Mouse (Mus musculus): ENCODE results near the gene Cacnb2. TPM values are rescaled to one million over a fixed set of nuclear protein-coding genes. Genes with fewer than 3 reads are reported as not detected.
A peak's percentile ranks its signal among the peaks of the same experiment; 100 is the strongest.

Cacnb2 gene
- polyA plus RNA-seq (2014; fragmentation: Nextera tagmentation; extraction: Ambion mirVana) = 1.8 and 2.7 TPM in 2 replicates

DNA sequence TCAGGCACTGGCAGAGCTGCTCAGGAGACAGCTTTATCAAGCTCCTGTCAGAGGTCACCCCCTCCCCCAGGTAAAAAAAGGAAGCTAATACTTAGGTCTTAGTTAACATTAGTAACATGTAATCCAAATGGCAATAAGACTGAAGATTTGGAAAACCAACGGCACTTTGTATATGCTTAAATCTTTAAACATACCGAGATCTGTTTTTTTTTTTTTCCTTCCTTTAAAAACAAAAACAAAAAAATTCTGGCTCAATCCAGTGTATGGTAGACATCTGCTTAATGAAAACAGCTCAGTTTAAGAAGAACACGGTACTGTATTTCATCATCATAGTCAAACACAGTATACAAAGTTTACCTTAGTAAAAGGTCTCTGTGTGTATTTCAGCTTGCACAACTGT, at the start of gene Cacnb2:
Gene Cacnb2 (plus strand): TSS at position 301 of the 400 bp plus-strand sequence.
- no peak for DNase-seq (ENCODE audit: low spot score)
- Histone ChIP-seq H3K4me2 (ENCODE audit: low read depth, severe bottlenecking) (peak within 1 kb of the TSS; percentile 92), H3K36me3 (ENCODE audit: control insufficient read depth, insufficient read depth, low read length) (no peaks in the 10 kb centered on the region), H3K27me3 (ENCODE audit: control insufficient read depth, insufficient read depth, low read length) (no peaks in the 10 kb centered on the region), H3K9ac (ENCODE audit: low read length) (peak within 1 kb of the TSS; percentile 77), H3K9me3 (ENCODE audit: control insufficient read depth, low read length) (no peaks in the 10 kb centered on the region), H3K27ac (replicated peaks; ENCODE audit: low read depth, low read length) (no peak within 1 kb of the TSS), H3K4me1 (ENCODE audit: control insufficient read depth, insufficient read depth, low read length) (0 out of 2 replicates have a peak, but pooled peaks cover 3% of the 10 kb centered on the region), H3K4me3 (ENCODE audit: low read depth, low read length) (peak within 1 kb of the TSS; percentile 58)
- no peak for ATAC-seq (ENCODE audit: insufficient number of reproducible peaks, low FRiP score, low TSS enrichment, low read depth)
- WGBS = 75% methylated on average over 3 of the region's 3 CpGs

DNA sequence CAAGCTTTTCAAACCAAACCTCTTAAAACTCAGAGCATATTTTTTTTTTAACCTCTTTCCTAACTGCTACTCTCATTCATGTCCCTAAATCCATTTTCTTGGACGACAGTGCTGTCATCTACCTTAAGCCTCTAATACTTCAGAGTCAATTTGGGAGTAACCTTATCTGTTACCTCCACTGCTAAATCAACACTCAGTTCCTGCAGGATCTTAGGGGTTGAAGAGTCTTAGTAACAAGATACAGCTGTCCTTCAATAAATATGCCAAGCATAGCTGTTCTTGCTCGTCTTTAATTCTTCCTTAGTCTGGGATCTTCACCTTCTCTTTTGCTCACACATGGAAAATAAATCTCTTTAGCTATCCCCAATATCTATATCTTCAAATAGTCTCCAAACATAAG, 34.9 kb upstream of the Cacnb2 start:
- no peaks in the 10 kb centered on the region for H3K27me3 ChIP-seq (ENCODE audit: control insufficient read depth, insufficient read depth, low read length)
- H3K9me3 ChIP-seq (ENCODE audit: control insufficient read depth, low read length) = no peaks in the 10 kb centered on the region
- H3K4me3 ChIP-seq (ENCODE audit: low read depth, low read length) = no peak overlapping the region
- H3K36me3 ChIP-seq (ENCODE audit: control insufficient read depth, insufficient read depth, low read length) = no peaks in the 10 kb centered on the region
- 35% methylated on average over 2 of the region's 2 CpGs for WGBS
- no peak overlapping the region for H3K9ac ChIP-seq (ENCODE audit: low read length)
- no peak for ATAC-seq (ENCODE audit: insufficient number of reproducible peaks, low FRiP score, low TSS enrichment, low read depth)
- H3K4me2 ChIP-seq (ENCODE audit: low read depth, severe bottlenecking) = no peak overlapping the region
- H3K4me1 ChIP-seq (ENCODE audit: control insufficient read depth, insufficient read depth, low read length) = no peaks in the 10 kb centered on the region
- DNase-seq (ENCODE audit: low spot score) = no peak
- H3K27ac ChIP-seq (replicated peaks; ENCODE audit: low read depth, low read length) = no peak overlapping the region

DNA sequence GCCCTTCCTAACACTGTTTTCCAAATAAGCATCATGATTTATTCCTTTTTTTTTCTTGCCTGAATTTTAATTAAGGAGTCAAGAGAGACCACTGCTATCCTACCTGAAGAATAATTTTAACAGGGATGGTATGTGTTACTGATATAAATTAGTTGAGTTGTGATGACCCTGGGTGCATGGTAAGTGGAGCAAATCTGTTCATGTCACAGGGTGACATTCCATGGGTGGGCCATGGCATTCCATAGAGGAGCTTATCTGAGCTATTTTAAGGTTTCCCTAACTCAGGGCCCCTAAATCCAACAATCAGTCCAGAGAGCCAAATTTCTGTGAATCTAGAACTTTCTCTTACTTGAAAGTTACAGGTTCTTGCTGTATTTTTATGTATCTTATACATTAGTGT, 31.6 kb upstream of the Cacnb2 start:
- Histone ChIP-seq H3K9ac (ENCODE audit: low read length) (no peak overlapping the region), H3K36me3 (ENCODE audit: control insufficient read depth, insufficient read depth, low read length) (no peaks in the 10 kb centered on the region), H3K27ac (replicated peaks; ENCODE audit: low read depth, low read length) (no peak overlapping the region)

DNA sequence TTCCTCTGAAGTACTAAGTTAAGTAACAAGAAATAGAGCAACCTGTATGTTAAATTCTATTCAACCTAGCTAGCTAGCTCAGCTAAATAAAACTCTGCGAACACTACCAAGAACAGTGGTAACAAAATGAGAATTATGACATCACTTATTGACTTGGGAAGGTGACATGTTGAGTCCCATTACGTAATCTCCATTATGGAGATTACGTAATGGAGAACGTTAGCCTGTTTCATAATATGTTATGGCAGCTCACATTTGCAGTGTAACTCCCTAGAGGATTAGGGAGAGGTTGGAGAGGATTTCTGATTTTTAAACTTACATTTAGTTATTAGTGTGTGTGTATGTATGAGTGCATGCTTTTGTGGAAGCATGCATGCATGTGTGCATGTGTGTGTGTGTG, 13.3 kb upstream of the Cacnb2 start:
- WGBS = 92% methylated on average over 4 of the region's 4 CpGs
- DNase-seq (ENCODE audit: low spot score) (no peak), ATAC-seq (ENCODE audit: insufficient number of reproducible peaks, low FRiP score, low TSS enrichment, low read depth) (no peak)
- Histone ChIP-seq H3K9ac (ENCODE audit: low read length) (no peak overlapping the region), H3K4me3 (ENCODE audit: low read depth, low read length) (no peak overlapping the region), H3K4me1 (ENCODE audit: control insufficient read depth, insufficient read depth, low read length) (no peaks in the 10 kb centered on the region), H3K27me3 (ENCODE audit: control insufficient read depth, insufficient read depth, low read length) (no peaks in the 10 kb centered on the region), H3K4me2 (ENCODE audit: low read depth, severe bottlenecking) (no peak overlapping the region), H3K9me3 (ENCODE audit: control insufficient read depth, low read length) (no peaks in the 10 kb centered on the region), H3K27ac (replicated peaks; ENCODE audit: low read depth, low read length) (no peak overlapping the region), H3K36me3 (ENCODE audit: control insufficient read depth, insufficient read depth, low read length) (no peaks in the 10 kb centered on the region)

More for the DNA sequence above, 31.6 kb upstream of the Cacnb2 start:
- DNase-seq (ENCODE audit: low spot score) = no peak
- no peak overlapping the region for H3K4me2 ChIP-seq (ENCODE audit: low read depth, severe bottlenecking)
- H3K9me3 ChIP-seq (ENCODE audit: control insufficient read depth, low read length) = no peaks in the 10 kb centered on the region
- H3K4me1 ChIP-seq (ENCODE audit: control insufficient read depth, insufficient read depth, low read length) = no peaks in the 10 kb centered on the region
- no peak overlapping the region for H3K4me3 ChIP-seq (ENCODE audit: low read depth, low read length)
- no peaks in the 10 kb centered on the region for H3K27me3 ChIP-seq (ENCODE audit: control insufficient read depth, insufficient read depth, low read length)
- no peak for ATAC-seq (ENCODE audit: insufficient number of reproducible peaks, low FRiP score, low TSS enrichment, low read depth)

DNA sequence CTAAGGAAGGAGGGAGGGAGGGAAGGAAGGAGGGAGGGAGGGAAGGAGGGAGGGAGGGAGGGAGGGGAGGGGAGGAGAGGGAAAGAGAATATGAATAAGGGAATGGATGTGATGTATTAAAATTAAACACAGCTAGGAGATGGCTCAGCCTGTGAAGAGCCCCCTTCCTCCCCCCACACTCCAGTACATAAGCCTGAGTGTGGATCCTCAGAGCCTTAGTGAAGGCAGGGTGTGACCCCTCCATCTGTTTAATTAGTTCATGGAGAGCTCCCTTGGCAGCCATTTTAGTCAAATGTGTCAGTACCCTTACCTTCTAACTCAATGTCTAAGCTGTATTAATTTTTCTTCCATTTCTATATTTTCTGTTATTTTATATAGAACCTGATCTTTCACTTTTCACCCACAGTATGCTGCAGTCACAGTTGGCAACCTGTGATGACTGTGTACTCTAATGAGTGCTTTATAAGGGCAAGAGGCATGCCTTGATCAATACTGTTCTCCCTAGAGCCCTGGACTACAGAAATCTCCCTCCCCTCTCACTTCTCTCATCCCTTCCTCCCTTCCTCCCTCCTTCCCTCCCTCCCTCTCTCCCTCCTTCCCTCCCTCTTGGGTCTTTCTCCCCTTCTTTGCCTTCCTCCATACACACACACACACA, 4.9 kb upstream of the Cacnb2 start:
- no peak overlapping the region for H3K4me2 ChIP-seq (ENCODE audit: low read depth, severe bottlenecking)
- H3K9me3 ChIP-seq (ENCODE audit: control insufficient read depth, low read length) = no peaks in the 10 kb centered on the region
- DNase-seq (ENCODE audit: low spot score) (no peak), ATAC-seq (ENCODE audit: insufficient number of reproducible peaks, low FRiP score, low TSS enrichment, low read depth) (no peak)
- H3K36me3 ChIP-seq (ENCODE audit: control insufficient read depth, insufficient read depth, low read length) = no peaks in the 10 kb centered on the region
- H3K4me1 ChIP-seq (ENCODE audit: control insufficient read depth, insufficient read depth, low read length) = no peaks in the 10 kb centered on the region
- H3K27ac ChIP-seq (replicated peaks; ENCODE audit: low read depth, low read length) = no peak overlapping the region
- no peaks in the 10 kb centered on the region for H3K27me3 ChIP-seq (ENCODE audit: control insufficient read depth, insufficient read depth, low read length)
- no peak overlapping the region for H3K4me3 ChIP-seq (ENCODE audit: low read depth, low read length)
- no peak overlapping the region for H3K9ac ChIP-seq (ENCODE audit: low read length)

DNA sequence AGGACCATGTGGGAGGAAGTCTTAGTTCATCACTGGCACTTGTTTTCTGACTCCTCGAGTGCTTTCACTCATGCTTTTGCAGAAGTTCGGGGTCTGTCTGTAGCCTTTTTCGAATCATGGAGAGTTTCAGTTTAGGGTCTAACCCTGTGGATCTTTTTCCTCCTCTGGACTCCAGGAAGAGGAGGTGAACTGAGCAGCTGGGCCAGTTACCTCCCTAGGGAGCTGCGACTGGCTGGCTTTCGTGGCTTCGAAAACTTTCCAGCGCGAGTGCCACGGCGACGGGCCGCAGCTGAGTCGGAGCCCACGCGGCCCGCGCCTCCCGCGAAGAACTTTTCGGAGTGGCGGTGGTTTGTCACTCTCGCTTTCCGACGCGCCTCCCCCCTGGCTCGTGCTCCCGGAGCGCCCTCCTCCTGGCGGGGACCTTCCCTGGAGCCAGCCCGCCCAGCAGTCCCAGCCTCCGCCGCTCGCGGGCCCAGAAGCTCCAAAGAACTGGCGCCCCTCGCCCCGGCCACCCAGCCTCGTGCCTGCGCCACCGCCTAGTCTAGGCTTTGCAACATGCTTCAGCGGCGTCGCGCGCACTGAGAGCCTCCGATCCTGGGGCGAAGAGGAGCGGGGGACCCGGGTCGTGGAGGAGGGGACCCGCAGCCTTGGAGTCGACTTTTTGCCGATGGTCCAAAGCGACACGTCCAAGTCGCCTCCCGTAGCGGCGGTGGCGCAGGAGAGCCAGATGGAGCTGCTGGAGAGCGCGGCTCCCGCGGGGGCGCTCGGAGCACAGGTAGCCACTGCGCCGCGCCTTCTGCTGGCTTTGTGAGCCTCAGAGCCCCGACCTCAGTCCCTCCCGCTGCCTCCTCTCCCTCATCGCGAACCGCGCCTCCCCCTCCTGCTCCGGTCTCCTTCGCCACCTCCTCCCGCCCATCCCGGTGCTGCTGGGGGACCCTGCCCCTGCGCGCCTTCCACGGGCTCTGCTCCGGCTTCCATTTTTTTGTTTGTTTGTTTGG, 1.2 kb downstream of the Cacnb2 start:
- DNase-seq (ENCODE audit: low spot score) (peak; percentile 85), ATAC-seq (ENCODE audit: insufficient number of reproducible peaks, low FRiP score, low TSS enrichment, low read depth) (peak; percentile 90)
- Histone ChIP-seq H3K27me3 (ENCODE audit: control insufficient read depth, insufficient read depth, low read length) (no peaks in the 10 kb centered on the region), H3K4me2 (ENCODE audit: low read depth, severe bottlenecking) (peak overlapping the region; percentile 92), H3K9ac (ENCODE audit: low read length) (peak overlapping the region; percentile 77), H3K4me3 (ENCODE audit: low read depth, low read length) (peak overlapping the region; percentile 58), H3K9me3 (ENCODE audit: control insufficient read depth, low read length) (no peaks in the 10 kb centered on the region), H3K4me1 (ENCODE audit: control insufficient read depth, insufficient read depth, low read length) (0 out of 2 replicates have a peak, but pooled peaks cover 3% of the 10 kb centered on the region), H3K36me3 (ENCODE audit: control insufficient read depth, insufficient read depth, low read length) (no peaks in the 10 kb centered on the region), H3K27ac (replicated peaks; ENCODE audit: low read depth, low read length) (0 out of 2 replicates have a peak overlapping the region, but pooled peaks have one; percentile 36)
- under 1% methylated on average over 82 of the region's 83 CpGs for WGBS

DNA sequence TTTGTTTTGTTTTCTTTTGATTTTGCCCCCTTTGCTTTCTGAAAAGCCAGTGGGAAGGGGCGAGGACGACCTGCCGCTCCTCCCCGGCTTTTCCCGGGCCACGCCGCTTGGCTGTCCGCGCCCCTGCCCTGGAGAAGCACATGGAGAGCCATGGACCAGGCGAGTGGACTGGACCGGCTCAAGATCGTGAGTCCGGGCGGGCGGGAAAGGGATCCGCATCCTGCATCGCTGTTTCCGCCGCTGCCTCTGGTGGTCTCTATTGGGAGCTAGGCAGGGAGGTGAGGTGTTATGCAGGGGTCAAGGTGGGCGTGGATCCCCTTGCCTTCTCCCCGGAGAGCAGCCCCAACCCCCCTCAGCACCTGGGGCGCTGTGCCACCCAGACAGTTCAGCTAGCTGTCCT, 1.9 kb downstream of the Cacnb2 start:
- Histone ChIP-seq H3K4me1 (ENCODE audit: control insufficient read depth, insufficient read depth, low read length) (0 out of 2 replicates have a peak, but pooled peaks cover 3% of the 10 kb centered on the region), H3K4me2 (ENCODE audit: low read depth, severe bottlenecking) (peak overlapping the region; percentile 92), H3K4me3 (ENCODE audit: low read depth, low read length) (peak overlapping the region; percentile 58), H3K27ac (replicated peaks; ENCODE audit: low read depth, low read length) (no peak overlapping the region), H3K27me3 (ENCODE audit: control insufficient read depth, insufficient read depth, low read length) (no peaks in the 10 kb centered on the region), H3K36me3 (ENCODE audit: control insufficient read depth, insufficient read depth, low read length) (no peaks in the 10 kb centered on the region), H3K9ac (ENCODE audit: low read length) (peak overlapping the region; percentile 77), H3K9me3 (ENCODE audit: control insufficient read depth, low read length) (no peaks in the 10 kb centered on the region)
- WGBS = 0% methylated on average over 22 of the region's 22 CpGs
- DNase-seq (ENCODE audit: low spot score) (peak; percentile 77), ATAC-seq (ENCODE audit: insufficient number of reproducible peaks, low FRiP score, low TSS enrichment, low read depth) (peak; percentile 71)

DNA sequence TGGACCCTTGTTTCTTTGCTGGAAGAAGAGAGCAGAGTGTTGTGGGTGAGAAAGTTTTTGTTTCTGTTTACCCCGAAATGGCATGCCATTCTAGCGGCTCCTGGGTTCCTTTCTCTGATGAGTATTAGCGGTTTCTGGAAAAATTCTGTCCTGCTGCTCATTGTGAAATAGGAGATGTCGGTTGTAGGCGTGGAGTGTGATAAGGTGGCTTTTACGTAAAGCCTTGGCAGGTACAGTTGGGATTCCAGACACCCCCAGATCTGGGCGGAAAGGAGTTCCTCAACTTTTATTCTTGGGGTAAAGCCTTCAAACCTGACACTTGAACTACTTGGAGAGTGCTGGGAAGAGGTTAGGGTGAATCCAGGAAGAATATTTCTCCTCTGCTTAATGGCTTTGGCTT, 2.3 kb downstream of the Cacnb2 start:
- Histone ChIP-seq H3K9ac (ENCODE audit: low read length) (peak overlapping the region; percentile 77), H3K4me1 (ENCODE audit: control insufficient read depth, insufficient read depth, low read length) (0 out of 2 replicates have a peak, but pooled peaks cover 3% of the 10 kb centered on the region), H3K27ac (replicated peaks; ENCODE audit: low read depth, low read length) (no peak overlapping the region), H3K9me3 (ENCODE audit: control insufficient read depth, low read length) (no peaks in the 10 kb centered on the region), H3K36me3 (ENCODE audit: control insufficient read depth, insufficient read depth, low read length) (no peaks in the 10 kb centered on the region), H3K27me3 (ENCODE audit: control insufficient read depth, insufficient read depth, low read length) (no peaks in the 10 kb centered on the region), H3K4me3 (ENCODE audit: low read depth, low read length) (peak overlapping the region; percentile 58), H3K4me2 (ENCODE audit: low read depth, severe bottlenecking) (peak overlapping the region; percentile 92)
- ATAC-seq (ENCODE audit: insufficient number of reproducible peaks, low FRiP score, low TSS enrichment, low read depth) (no peak), DNase-seq (ENCODE audit: low spot score) (no peak)
- WGBS = 7% methylated on average over 7 of the region's 7 CpGs
